Mouse (Mus musculus) megakaryocyte, embryonic 14.5 days (primary cell): ENCODE results near the gene Wdr78. TPM values are rescaled to one million over a fixed set of nuclear protein-coding genes. Genes with fewer than 3 reads are reported as not detected.

Experiments used
- H3K27me3 ChIP-seq: replicated peaks from 2 replicates; pipeline ENCODE3; 2012; ENCODE audit warnings: inconsistent platforms
- H3K36me3 ChIP-seq: replicated peaks from 2 replicates; pipeline ENCODE3; 2012; ENCODE audit warnings: low read length, inconsistent platforms, mixed read lengths
- H3K4me1 ChIP-seq: 2 replicates; pipeline ENCODE4 v1.6.1; 2012; ENCODE audit warnings: inconsistent platforms
- H3K4me3 ChIP-seq: replicated peaks from 2 replicates; pipeline ENCODE3; 2012; ENCODE audit warnings: moderate library complexity, mild to moderate bottlenecking, inconsistent platforms
- H3K9me3 ChIP-seq: 2 replicates; pipeline ENCODE4 v1.6.1; 2012; ENCODE audit warnings: inconsistent platforms
- FLI1 ChIP-seq: IDR thresholded peaks from 2 replicates; pipeline ENCODE4 v1.6.1; 2012; ENCODE audit warnings: low read length, inconsistent platforms, mixed read lengths
- GATA1 ChIP-seq: IDR thresholded peaks from 3 replicates; pipeline ENCODE4 v1.6.1; 2012; ENCODE audit warnings: mixed read lengths, low read length, inconsistent platforms, borderline replicate concordance
- polyA plus RNA-seq: library from polyadenylated mRNA; stranded (reverse); fragments of >175 nt; gene quantifications from 2 replicates; pipeline ENCODE4 v1.2.3, GENCODE M21; 2012; ENCODE audit warnings: low replicate concordance; ENCODE audit not compliant: insufficient read depth

Wdr78 gene
- 0.43 and 0.47 TPM in 2 replicates for polyA plus RNA-seq

DNA sequence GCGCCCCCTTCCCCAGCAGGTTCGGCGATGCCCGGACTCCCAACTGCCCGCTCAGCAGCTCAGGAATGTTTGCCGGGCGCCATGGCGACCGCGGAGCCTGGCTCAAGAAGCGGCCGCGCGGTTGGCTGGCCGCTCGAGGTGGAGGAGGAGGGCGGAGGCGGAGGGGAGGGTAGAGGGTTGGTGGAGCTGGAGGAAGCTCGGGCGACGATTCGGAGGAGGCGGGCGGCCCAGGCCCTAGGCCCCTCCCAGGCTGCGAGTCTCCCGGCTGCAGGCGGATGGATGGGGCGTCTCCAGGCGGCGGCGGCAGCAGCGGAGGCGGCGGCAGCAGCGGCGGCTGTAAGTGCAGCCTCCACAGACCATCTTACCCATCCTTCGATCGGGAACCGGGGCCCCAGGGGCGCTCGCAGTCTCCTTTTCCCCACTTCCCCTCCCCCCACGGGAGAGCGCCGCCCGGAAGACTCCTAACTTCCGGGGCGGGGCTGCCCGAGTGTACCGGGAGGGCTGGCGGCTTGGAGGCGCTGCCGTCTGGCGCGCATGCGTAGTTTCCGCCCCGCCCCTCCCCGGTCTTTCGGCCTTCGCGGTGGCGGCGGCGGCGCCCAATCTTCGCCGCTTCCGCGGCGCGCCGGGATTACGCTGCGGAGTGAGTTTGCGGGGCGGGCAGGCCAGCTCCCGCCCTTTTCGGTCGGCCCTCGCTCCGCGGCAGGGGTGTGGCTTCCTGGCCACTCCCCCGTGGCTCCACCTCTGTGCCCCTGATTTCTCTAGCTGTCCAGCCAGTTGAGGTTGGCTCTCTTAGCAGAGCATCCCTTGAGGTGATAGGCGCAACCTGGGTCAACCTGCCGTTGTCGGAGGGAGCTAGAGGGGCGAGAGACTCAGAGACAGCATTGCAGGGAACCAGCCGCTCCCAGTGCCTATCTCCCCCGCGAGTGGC, at the start of gene Wdr78, which contains the start of gene Mier1:
TSS of gene Wdr78 (minus strand) at position 372 of the 928 bp plus-strand sequence.
TSS of gene Mier1 (plus strand) at position 207 of the 928 bp plus-strand sequence.
- Histone ChIP-seq H3K36me3 (peaks cover 31% of the 10 kb centered on the region), H3K4me3 (peak within 1 kb of the TSS; percentile 94), H3K4me1 (peaks cover 39% of the 10 kb centered on the region), H3K9me3 (no peaks in the 10 kb centered on the region), H3K27me3 (no peaks in the 10 kb centered on the region)
- no peak for TF ChIP-seq FLI1
- TF ChIP-seq GATA1, result no peak

DNA sequence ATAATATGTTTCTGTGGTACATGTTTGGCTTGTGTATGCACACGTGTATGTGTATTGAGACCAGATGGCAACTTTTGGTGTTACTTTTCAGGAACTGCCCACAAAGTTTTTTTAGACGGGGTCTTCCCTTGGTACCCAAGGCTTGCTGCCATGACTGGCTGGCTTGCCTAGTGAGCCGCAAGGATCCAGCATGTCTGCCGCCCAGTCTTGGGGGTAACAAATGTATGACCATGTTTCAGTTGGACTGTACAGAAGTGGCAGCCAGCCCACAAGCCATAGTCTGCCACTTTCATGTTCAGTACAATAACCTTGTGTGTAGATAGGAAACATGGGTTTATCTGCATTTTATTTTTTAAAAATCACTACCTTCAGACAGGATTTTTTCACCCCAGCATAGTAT, 44.4 kb upstream of the Wdr78 start:
- Histone ChIP-seq H3K9me3 (no peaks in the 10 kb centered on the region), H3K4me1 (no peaks in the 10 kb centered on the region), H3K4me3 (no peak overlapping the region), H3K36me3 (peaks cover 98% of the 10 kb centered on the region), H3K27me3 (no peaks in the 10 kb centered on the region)
- TF ChIP-seq GATA1 (no peak), FLI1 (no peak)

DNA sequence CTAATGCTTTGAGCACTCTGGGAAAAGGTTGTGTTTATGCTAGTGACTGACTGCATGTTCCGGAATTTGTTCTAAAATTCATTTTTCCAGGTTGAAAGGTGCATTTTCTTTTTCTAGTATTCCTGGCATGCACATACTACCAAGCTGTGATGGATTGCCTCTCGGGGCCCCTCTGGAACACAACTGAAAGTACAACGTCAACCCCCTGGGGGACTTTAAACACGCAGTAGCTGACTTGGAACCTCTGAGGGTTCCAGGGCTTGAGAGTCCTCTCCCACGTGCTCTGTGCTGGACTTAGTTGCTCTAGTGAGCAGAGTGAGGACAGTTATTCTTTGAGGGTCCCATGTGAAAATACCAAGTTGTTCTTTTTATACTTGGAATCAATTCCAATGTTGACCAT, 37.6 kb upstream of the Wdr78 start:
- H3K4me3 ChIP-seq, result no peak overlapping the region
- no peaks in the 10 kb centered on the region for H3K9me3 ChIP-seq
- no peaks in the 10 kb centered on the region for H3K27me3 ChIP-seq
- peaks cover 99% of the 10 kb centered on the region for H3K36me3 ChIP-seq
- TF ChIP-seq FLI1, result no peak
- TF ChIP-seq GATA1, result no peak
- no peaks in the 10 kb centered on the region for H3K4me1 ChIP-seq

DNA sequence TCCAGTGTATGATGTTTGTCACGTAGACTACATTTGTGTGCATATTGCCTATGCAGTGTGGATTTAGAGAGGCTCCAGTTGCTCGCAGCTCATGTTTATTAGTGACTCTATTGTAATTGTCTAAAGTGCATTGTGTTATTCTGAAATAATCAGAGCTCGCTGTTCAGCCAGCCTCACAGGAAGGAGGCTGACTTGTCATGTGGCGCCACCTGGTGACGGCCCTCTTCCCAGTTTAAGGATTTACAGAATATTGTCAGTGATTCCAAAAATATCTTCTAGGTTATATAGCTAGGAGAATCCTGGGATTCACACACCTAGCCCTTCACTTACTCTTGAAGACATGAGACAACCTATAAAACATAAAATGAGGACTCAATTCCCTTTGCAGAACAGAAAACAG, 32.0 kb upstream of the Wdr78 start:
- H3K4me1 ChIP-seq, result no peaks in the 10 kb centered on the region
- no peaks in the 10 kb centered on the region for H3K9me3 ChIP-seq
- peaks cover 98% of the 10 kb centered on the region for H3K36me3 ChIP-seq
- no peak overlapping the region for H3K4me3 ChIP-seq
- no peaks in the 10 kb centered on the region for H3K27me3 ChIP-seq
- TF ChIP-seq FLI1 (no peak), GATA1 (no peak)

DNA sequence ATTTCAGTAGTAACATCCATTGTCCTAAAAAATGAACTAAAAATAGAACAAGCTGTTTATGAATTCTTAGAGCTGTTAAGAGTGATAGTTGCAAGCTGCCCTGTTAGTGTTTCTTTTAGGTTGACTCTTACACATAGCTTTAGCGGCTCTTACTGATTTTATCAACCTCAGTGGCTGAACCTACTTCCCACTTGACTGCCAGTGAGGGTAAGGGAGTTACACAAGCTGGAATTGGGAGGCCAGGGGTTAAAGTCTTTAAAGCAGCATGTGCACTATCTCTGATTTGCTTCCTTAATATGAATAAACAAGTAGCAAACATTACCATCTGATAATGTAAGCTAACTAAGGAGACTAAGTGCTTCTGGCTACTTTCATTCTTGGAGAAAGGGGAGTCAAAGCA, 22.6 kb upstream of the Wdr78 start:
- TF ChIP-seq FLI1, result no peak
- TF ChIP-seq GATA1, result no peak
- H3K4me1 ChIP-seq, result peaks cover 15% of the 10 kb centered on the region
- H3K4me3 ChIP-seq, result no peak overlapping the region
- no peaks in the 10 kb centered on the region for H3K27me3 ChIP-seq
- peaks cover 98% of the 10 kb centered on the region for H3K36me3 ChIP-seq
- no peaks in the 10 kb centered on the region for H3K9me3 ChIP-seq

DNA sequence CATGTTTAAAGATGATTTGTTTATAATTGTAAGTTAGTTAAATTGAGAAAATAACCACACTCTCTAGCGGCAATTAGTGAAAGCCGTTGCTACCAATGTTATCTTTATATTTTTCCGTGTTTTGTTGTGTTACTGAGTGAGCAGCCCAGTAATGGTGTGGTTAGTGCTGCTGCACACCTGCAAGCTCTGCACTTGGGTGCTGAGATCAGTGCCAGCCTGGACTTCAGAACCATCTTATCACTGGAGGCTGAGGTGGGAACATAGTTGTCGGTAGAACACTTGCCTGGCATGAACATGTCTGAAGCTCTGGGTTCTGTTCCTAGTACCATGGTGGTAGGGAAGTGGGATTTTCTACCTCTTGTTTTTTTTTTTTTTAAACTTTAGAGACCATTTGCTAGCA, 12.2 kb upstream of the Wdr78 start:
- H3K4me1 ChIP-seq, result peaks cover 49% of the 10 kb centered on the region
- no peaks in the 10 kb centered on the region for H3K9me3 ChIP-seq
- no peak overlapping the region for H3K4me3 ChIP-seq
- no peaks in the 10 kb centered on the region for H3K27me3 ChIP-seq
- H3K36me3 ChIP-seq, result peaks cover 35% of the 10 kb centered on the region
- no peak for TF ChIP-seq GATA1
- no peak for TF ChIP-seq FLI1

DNA sequence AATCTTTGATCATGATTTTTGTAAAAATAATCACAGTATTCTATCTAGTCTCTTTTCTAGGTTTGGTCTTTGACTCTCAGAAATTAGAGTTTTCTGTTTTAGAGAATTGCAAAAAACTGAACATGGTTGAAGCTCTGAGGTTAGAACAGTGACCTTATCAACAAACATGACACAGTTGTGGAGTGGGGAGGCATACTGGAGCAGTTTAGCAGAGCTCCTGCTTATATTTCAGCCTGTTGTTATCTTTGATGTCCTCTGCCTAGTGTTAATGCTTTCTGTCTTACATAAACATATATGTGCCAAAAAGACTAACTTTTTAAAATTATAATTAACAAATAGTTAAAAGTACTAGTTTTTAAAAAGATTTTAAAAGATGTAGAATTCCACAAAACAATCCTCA, 9.3 kb upstream of the Wdr78 start:
- peak overlapping the region; percentile 93 for H3K4me3 ChIP-seq
- H3K9me3 ChIP-seq, result no peaks in the 10 kb centered on the region
- H3K36me3 ChIP-seq, result peaks cover 15% of the 10 kb centered on the region
- TF ChIP-seq GATA1, result no peak
- TF ChIP-seq FLI1, result no peak
- no peaks in the 10 kb centered on the region for H3K27me3 ChIP-seq
- H3K4me1 ChIP-seq, result peaks cover 51% of the 10 kb centered on the region

DNA sequence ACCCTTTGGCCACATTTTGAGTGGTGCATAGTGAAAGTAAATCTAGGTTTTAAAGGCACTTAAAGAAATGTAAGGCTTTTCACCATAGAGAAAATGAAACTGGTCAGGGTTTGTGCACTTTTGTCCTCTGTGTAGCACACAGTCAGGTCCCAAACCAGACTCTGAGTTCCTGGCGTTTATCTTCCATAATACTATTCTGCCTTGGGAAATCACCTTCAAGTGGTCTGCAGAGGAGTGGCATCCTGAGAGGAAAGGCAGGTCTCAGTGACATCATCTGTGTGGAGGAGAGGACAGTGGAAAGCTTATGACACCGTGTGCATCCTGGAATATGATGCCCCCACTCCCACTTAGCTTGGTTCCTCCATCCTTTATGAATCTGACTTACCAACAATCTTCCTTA, 8.7 kb upstream of the Wdr78 start:
- TF ChIP-seq GATA1, result no peak
- no peak for TF ChIP-seq FLI1
- Histone ChIP-seq H3K27me3 (no peaks in the 10 kb centered on the region), H3K9me3 (no peaks in the 10 kb centered on the region), H3K36me3 (peaks cover 12% of the 10 kb centered on the region), H3K4me1 (peaks cover 50% of the 10 kb centered on the region), H3K4me3 (peak overlapping the region; percentile 93)

DNA sequence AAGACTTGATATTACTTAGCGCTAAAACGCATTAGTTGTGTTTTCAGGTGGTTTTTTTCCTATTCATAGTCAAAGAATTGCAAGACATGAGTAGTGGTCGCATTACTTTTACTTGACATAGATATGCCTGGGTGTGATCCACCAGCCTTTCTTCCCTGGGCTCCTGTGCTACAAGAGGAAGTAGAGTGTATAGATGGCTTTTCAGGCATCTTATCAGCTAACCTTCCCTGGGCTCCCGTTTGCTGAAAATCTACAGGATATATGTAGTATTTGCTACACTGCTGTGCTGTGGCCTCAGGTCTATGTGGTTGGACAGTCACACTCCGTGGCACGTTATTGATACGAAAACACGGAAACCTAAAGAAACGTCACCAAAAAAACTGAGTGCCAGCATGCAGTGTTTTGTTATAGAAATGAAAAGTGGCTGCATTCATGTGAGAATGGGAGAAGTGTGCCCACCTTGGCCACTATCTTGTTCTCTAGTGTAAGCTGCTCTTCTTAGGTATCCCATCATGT, 6.6 kb upstream of the Wdr78 start:
- Histone ChIP-seq H3K4me1 (peaks cover 43% of the 10 kb centered on the region), H3K27me3 (no peaks in the 10 kb centered on the region), H3K9me3 (no peaks in the 10 kb centered on the region), H3K4me3 (peak overlapping the region; percentile 94), H3K36me3 (peaks cover 16% of the 10 kb centered on the region)
- no peak for TF ChIP-seq GATA1
- no peak for TF ChIP-seq FLI1

DNA sequence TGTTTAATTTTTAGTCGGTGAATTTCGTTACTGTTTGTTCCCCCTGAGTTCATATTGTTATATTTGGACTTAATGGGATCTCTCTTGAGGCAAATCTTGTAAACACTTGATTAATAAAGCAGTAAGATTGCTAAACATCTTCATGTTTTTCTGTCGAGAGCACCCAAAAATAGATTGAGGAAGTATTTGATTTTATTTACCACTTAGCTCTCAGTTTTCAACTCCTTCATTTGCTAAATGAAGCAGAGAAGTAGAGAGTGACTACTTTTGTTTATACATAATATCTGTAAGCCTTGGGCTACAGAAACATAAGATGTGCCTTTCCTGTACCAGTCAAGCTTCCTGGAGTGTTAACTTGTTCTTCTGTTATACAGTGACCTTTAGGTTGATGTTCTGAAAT, 6.0 kb upstream of the Wdr78 start:
- Histone ChIP-seq H3K4me1 (peaks cover 45% of the 10 kb centered on the region), H3K4me3 (peak overlapping the region; percentile 94), H3K27me3 (no peaks in the 10 kb centered on the region), H3K9me3 (no peaks in the 10 kb centered on the region), H3K36me3 (peaks cover 20% of the 10 kb centered on the region)
- no peak for TF ChIP-seq GATA1
